Mouse (Mus musculus): ENCODE data around the gene Pdcd1.

GRCm38 (mm10) chr1:94040391-94040790, 12.0 kb downstream of the Pdcd1 start:
- TF ChIP-seq CTCF (conservative IDR thresholded peaks at IDR 0.05; ENCODE audit: low read length): no peak
- no peak for TF ChIP-seq POU5F1 (IDR thresholded peaks at IDR 0.05; ENCODE audit: borderline replicate concordance, low read length)

Data from E14TG2a.4 (cell line).